Mouse (Mus musculus): ENCODE measurements around the gene Med19.
A peak's percentile ranks its signal among the peaks of the same experiment; 100 is the strongest.

Gene Med19

GRCm38 (mm10) chr2:84677968-84678880 lies at the start of gene Med19, which contains the start of gene Gm28635:
TSS of gene Med19 (plus strand) at chr2:84678402.
TSS of gene Gm28635 (minus strand) at chr2:84678041.
- DNase-seq (ENCODE audit: low read depth), result peak; percentile 99

- DNase-seq (ENCODE audit: low read depth), result no peak
These were observed 46.2 kb upstream of the Med19 start for GRCm38 (mm10) chr2:84632001-84632400.

GRCm38 (mm10) chr2:84632999-84633398 lies 45.2 kb upstream of the Med19 start:
- DNase-seq (ENCODE audit: low read depth), result no peak

- no peak for DNase-seq (ENCODE audit: low read depth)
These were observed 44.2 kb upstream of the Med19 start for GRCm38 (mm10) chr2:84634006-84634405.

GRCm38 (mm10) chr2:84634934-84635482 lies 43.2 kb upstream of the Med19 start:
- DNase-seq (ENCODE audit: low read depth), result no peak

- no peak for DNase-seq (ENCODE audit: low read depth)
These were observed 42.6 kb upstream of the Med19 start for GRCm38 (mm10) chr2:84635611-84636010.

GRCm38 (mm10) chr2:84636231-84636741 lies 41.9 kb upstream of the Med19 start:
- DNase-seq (ENCODE audit: low read depth), result no peak

- no peak for DNase-seq (ENCODE audit: low read depth)
These were observed 40.6 kb upstream of the Med19 start for GRCm38 (mm10) chr2:84637452-84638165.

GRCm38 (mm10) chr2:84638428-84639220 lies 39.6 kb upstream of the Med19 start:
- no peak for DNase-seq (ENCODE audit: low read depth)

- no peak for DNase-seq (ENCODE audit: low read depth)
These were observed 37.4 kb upstream of the Med19 start for GRCm38 (mm10) chr2:84640833-84641232.

GRCm38 (mm10) chr2:84646138-84646537 lies 32.1 kb upstream of the Med19 start:
- no peak for DNase-seq (ENCODE audit: low read depth)

GRCm38 (mm10) chr2:84647051-84647568 lies 31.1 kb upstream of the Med19 start:
- no peak for DNase-seq (ENCODE audit: low read depth)

- no peak for DNase-seq (ENCODE audit: low read depth)
These were observed 29.8 kb upstream of the Med19 start for GRCm38 (mm10) chr2:84648369-84648768.

GRCm38 (mm10) chr2:84649674-84650073 lies 28.5 kb upstream of the Med19 start:
- DNase-seq (ENCODE audit: low read depth), result no peak

GRCm38 (mm10) chr2:84650464-84651195 lies 27.6 kb upstream of the Med19 start, which contains the start of gene Ctnnd1:
TSS of gene Ctnnd1 (minus strand) at chr2:84650765.
- DNase-seq (ENCODE audit: low read depth), result peak; percentile 70

GRCm38 (mm10) chr2:84653354-84653753 lies 24.8 kb upstream of the Med19 start:
- DNase-seq (ENCODE audit: low read depth), result no peak

GRCm38 (mm10) chr2:84655864-84656263 lies 22.3 kb upstream of the Med19 start:
- no peak for DNase-seq (ENCODE audit: low read depth)

GRCm38 (mm10) chr2:84658806-84659205 lies 19.4 kb upstream of the Med19 start, which contains the start of gene Btbd18:
TSS of gene Btbd18 (plus strand) at chr2:84659079.
- DNase-seq (ENCODE audit: low read depth), result no peak

- no peak for DNase-seq (ENCODE audit: low read depth)
These were observed 17.9 kb upstream of the Med19 start for GRCm38 (mm10) chr2:84660253-84660652.

GRCm38 (mm10) chr2:84662866-84663265 lies 15.3 kb upstream of the Med19 start:
- peak; percentile 69 for DNase-seq (ENCODE audit: low read depth)

GRCm38 (mm10) chr2:84666081-84666480 lies 12.1 kb upstream of the Med19 start:
- DNase-seq (ENCODE audit: low read depth), result no peak

Data from c-Kit-positive CD71-negative TER-119-negative erythroid progenitor cells, embryonic 14.5 days (primary cell).